Mouse (Mus musculus): Measurements from ENCODE around the gene Zmynd12. TPM values are rescaled to one million over a fixed set of nuclear protein-coding genes. Genes with fewer than 3 reads are reported as not detected.

Zmynd12 gene
- polyA plus RNA-seq (2015; fragmentation: Nextera tagmentation; extraction: Ambion mirVana), result 0.63 and 0.89 TPM in 2 replicates

DNA sequence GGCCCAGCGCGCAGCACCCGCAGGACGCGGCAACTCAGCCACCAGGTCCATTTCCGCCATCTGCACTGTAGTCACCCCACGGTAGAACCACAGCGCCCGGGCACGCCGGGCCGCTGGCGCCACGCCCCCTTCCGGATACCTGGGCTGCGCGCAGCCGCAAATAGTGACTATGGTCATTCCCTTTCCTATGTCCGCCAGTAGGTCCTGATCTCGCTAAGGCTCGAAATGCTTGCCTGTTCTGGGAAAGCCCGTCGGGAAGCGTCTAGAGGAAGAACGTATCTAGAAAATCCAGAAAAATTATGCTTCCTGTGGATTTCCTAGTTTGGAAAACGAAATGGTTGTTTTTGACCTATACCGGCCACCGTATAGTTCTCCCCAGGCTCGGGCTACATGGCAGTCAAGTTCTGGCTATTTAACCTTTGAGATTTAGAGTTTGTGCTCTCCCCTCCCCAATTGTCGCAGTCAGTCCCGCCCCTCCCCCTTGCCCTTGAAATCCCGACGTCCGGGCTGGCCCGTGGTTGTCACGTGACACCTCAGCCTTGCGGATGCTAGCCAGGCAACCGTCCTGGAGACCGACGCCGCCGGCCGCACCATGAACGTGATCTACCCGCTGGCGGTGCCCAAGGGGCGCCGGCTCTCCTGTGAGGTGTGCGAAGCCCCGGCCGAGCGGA is at the start of gene Zmynd12, which contains the start of gene Ppcs:
Zmynd12 (plus strand) TSS at position 521 of the 671 bp plus-strand sequence.
Ppcs (minus strand) TSS at position 127 of the 671 bp plus-strand sequence.
- H3K27ac ChIP-seq (ENCODE audit: low read depth, low read length), result peak within 1 kb of the TSS; percentile 95
- peak within 1 kb of the TSS; percentile 73 for H3K4me3 ChIP-seq (ENCODE audit: low read length)
- peak within 1 kb of the TSS; percentile 87 for H3K9ac ChIP-seq (ENCODE audit: low read depth, low read length)
- no peaks in the 10 kb centered on the region for H3K36me3 ChIP-seq (ENCODE audit: control insufficient read depth, insufficient read depth, low read length)
- WGBS, result under 1% methylated on average over 52 of the region's 52 CpGs
- H3K27me3 ChIP-seq (replicated peaks; ENCODE audit: control insufficient read depth, insufficient read depth, low read length), result no peaks in the 10 kb centered on the region
- H3K9me3 ChIP-seq (ENCODE audit: control insufficient read depth, low read length), result no peaks in the 10 kb centered on the region
- H3K4me2 ChIP-seq (ENCODE audit: low read length), result peak within 1 kb of the TSS; percentile 75
- ATAC-seq, result peak; percentile 96
- H3K4me1 ChIP-seq (ENCODE audit: control insufficient read depth, insufficient read depth, low read depth, low read length), result peaks cover 21% of the 10 kb centered on the region

DNA sequence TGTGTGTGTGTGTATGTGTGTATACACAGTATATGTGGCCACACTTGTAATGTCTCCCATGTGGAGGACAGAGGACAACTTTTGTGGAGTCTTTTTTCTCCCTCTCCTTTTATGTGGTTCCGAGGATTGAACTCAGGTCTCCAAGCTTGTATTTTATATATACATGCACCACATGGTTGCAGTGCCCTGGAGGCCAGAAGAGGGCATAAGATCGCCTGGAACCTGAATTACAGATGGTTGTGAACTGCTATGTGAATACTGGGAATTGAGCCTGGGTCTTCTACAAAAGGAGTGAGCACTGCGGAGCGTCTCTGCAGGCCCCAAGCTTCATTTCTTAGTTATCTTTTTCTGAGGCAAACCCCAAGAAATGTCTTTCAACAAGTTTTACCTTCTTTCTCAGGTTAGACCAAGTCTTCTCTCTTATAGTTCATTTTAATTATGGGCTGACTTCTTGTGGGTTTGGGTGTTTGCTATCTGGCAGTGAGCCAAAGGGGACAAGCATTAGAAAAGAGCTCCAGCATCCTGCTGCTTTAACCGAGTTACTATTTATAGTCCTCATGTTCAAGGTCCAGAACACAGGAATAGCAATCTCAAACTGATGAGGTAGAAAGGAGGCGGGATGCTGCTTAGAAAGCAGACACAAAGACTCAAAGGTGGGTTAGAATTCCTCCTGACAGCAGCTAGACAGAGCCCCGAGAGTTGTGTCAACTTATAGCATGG is 41.0 kb upstream of the Zmynd12 start:
- Histone ChIP-seq H3K9me3 (ENCODE audit: control insufficient read depth, low read length) (no peaks in the 10 kb centered on the region), H3K4me1 (ENCODE audit: control insufficient read depth, insufficient read depth, low read depth, low read length) (no peaks in the 10 kb centered on the region), H3K4me2 (ENCODE audit: low read length) (no peak overlapping the region), H3K27ac (ENCODE audit: low read depth, low read length) (no peak overlapping the region), H3K4me3 (ENCODE audit: low read length) (no peak overlapping the region), H3K36me3 (ENCODE audit: control insufficient read depth, insufficient read depth, low read length) (no peaks in the 10 kb centered on the region), H3K27me3 (replicated peaks; ENCODE audit: control insufficient read depth, insufficient read depth, low read length) (no peaks in the 10 kb centered on the region), H3K9ac (ENCODE audit: low read depth, low read length) (no peak overlapping the region)
- ATAC-seq, result no peak
- WGBS, result 71% methylated on average over 7 of the region's 7 CpGs

DNA sequence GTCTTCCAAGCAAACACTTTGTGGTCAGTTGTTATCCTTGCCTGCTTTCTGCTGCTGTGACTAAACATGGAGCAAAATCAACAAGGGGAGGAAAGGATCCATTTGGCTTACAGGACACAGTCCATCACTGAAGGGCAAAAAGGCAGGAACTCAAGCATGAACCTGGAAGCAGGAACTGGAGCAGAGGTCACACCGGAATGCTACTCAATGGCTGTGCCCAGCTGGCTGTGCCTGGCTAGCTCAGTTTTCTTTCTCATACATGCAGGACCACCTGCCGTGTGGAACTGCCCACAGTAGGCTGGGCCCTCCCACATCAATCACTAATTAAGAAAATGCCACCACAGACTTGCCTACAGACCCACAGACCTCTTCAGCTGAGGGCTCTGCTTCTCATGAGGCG is 33.4 kb upstream of the Zmynd12 start:
- no peak overlapping the region for H3K27ac ChIP-seq (ENCODE audit: low read depth, low read length)
- no peaks in the 10 kb centered on the region for H3K27me3 ChIP-seq (replicated peaks; ENCODE audit: control insufficient read depth, insufficient read depth, low read length)
- 36% methylated on average over 3 of the region's 3 CpGs for WGBS
- no peak overlapping the region for H3K9ac ChIP-seq (ENCODE audit: low read depth, low read length)
- peaks cover 2% of the 10 kb centered on the region; the same call in 1 of the 2 replicates for H3K36me3 ChIP-seq (ENCODE audit: control insufficient read depth, insufficient read depth, low read length)
- H3K4me1 ChIP-seq (ENCODE audit: control insufficient read depth, insufficient read depth, low read depth, low read length), result no peaks in the 10 kb centered on the region
- no peak overlapping the region for H3K4me3 ChIP-seq (ENCODE audit: low read length)
- H3K9me3 ChIP-seq (ENCODE audit: control insufficient read depth, low read length), result peaks cover 2% of the 10 kb centered on the region; the same call in 1 of the 2 replicates
- H3K4me2 ChIP-seq (ENCODE audit: low read length), result no peak overlapping the region
- no peak for ATAC-seq

DNA sequence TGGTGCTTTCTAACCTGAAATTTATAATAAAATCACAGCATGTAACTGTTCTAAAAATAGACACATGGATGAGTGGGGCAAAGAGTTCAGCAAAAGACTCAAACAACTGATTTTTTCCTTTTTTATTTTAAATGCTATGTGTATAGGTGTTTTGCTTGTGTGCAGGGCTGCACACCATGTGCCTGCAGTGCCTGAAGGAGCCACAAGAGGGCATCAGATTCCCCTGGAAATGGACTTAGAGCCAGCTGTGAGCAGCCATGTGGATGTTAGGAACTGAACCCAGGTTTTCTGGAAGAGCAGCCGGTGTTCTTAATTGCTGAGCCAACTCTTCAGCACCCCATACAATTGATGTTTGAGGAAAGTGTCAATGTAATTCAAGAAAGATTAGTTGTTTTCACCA is 32.2 kb upstream of the Zmynd12 start:
- WGBS, result 90% methylated on average over 1 of the region's 1 CpGs
- H3K36me3 ChIP-seq (ENCODE audit: control insufficient read depth, insufficient read depth, low read length), result peaks cover 2% of the 10 kb centered on the region; the same call in 1 of the 2 replicates
- no peak overlapping the region for H3K27ac ChIP-seq (ENCODE audit: low read depth, low read length)

DNA sequence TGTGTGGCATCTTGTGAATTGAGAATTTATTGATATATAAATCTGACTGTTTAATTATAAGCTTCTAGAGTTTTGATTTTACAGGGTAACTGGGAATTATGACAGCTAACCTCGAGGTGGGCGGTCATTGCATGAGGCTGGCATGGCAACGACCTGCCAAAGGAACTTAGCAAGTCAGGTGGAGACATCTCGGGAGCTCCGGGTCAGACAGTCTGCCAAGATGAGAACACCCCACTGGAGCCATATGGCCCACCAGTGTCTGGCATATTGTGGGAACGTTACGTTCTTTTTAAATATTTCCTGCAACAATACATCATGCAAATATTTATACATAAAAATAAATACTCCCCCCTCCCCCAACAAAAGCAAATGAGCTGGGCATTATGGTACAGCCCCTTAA is 23.9 kb upstream of the Zmynd12 start:
- WGBS, result 81% methylated on average over 7 of the region's 7 CpGs
- no peak overlapping the region for H3K9ac ChIP-seq (ENCODE audit: low read depth, low read length)
- ATAC-seq, result no peak
- H3K4me3 ChIP-seq (ENCODE audit: low read length), result no peak overlapping the region
- peaks cover 11% of the 10 kb centered on the region for H3K9me3 ChIP-seq (ENCODE audit: control insufficient read depth, low read length)
- no peaks in the 10 kb centered on the region for H3K27me3 ChIP-seq (replicated peaks; ENCODE audit: control insufficient read depth, insufficient read depth, low read length)
- no peak overlapping the region for H3K27ac ChIP-seq (ENCODE audit: low read depth, low read length)
- H3K4me1 ChIP-seq (ENCODE audit: control insufficient read depth, insufficient read depth, low read depth, low read length), result no peaks in the 10 kb centered on the region
- H3K36me3 ChIP-seq (ENCODE audit: control insufficient read depth, insufficient read depth, low read length), result peaks cover 12% of the 10 kb centered on the region
- H3K4me2 ChIP-seq (ENCODE audit: low read length), result no peak overlapping the region

More for the DNA sequence above, 32.2 kb upstream of the Zmynd12 start:
- Histone ChIP-seq H3K4me2 (ENCODE audit: low read length) (no peak overlapping the region), H3K27me3 (replicated peaks; ENCODE audit: control insufficient read depth, insufficient read depth, low read length) (no peaks in the 10 kb centered on the region), H3K4me3 (ENCODE audit: low read length) (no peak overlapping the region), H3K4me1 (ENCODE audit: control insufficient read depth, insufficient read depth, low read depth, low read length) (no peaks in the 10 kb centered on the region), H3K9ac (ENCODE audit: low read depth, low read length) (no peak overlapping the region), H3K9me3 (ENCODE audit: control insufficient read depth, low read length) (peaks cover 2% of the 10 kb centered on the region; the same call in 1 of the 2 replicates)
- no peak for ATAC-seq

DNA sequence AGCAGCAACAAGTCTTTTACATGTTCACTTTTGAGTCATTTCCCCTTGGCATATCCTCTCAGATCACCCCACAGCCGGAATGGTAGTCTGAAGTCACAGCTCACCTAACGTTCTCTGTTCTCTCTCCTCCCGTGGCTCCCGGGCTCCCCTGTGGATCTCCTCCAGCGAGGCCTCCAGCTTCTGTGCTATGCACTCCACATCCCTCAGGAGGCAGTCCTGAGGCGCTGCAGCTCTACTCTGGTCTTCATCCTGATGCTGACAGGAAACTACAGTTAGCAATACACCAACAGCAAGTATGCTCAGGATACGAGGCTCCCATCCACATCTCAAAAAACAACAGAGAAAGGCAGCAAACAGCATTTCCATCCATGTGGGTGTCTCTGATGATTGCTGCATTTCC is 21.7 kb upstream of the Zmynd12 start:
- Histone ChIP-seq H3K36me3 (ENCODE audit: control insufficient read depth, insufficient read depth, low read length) (peaks cover 15% of the 10 kb centered on the region), H3K4me2 (ENCODE audit: low read length) (no peak overlapping the region), H3K27ac (ENCODE audit: low read depth, low read length) (no peak overlapping the region), H3K4me1 (ENCODE audit: control insufficient read depth, insufficient read depth, low read depth, low read length) (no peaks in the 10 kb centered on the region), H3K4me3 (ENCODE audit: low read length) (no peak overlapping the region), H3K9ac (ENCODE audit: low read depth, low read length) (no peak overlapping the region), H3K27me3 (replicated peaks; ENCODE audit: control insufficient read depth, insufficient read depth, low read length) (no peaks in the 10 kb centered on the region), H3K9me3 (ENCODE audit: control insufficient read depth, low read length) (peaks cover 11% of the 10 kb centered on the region)
- 61% methylated on average over 7 of the region's 7 CpGs for WGBS
- ATAC-seq, result no peak

DNA sequence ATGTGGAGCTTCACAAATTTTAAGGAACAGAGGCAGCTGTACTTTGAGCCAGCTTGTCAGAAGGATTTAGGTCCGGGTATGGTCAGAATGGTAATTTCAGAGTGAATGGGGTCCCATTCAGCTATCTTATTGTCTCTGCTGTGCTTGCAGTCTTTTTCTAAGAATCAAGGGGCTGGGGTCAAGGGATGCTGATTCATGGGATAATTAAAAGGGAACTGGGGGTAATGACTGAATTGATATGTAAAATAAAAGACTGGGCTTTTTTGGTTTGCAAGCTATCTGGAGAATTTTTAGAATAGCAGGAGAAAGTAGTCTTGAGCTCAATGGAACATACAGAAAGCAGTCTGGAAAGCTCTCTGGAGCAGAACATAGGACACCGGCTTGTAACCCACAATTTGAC is 19.2 kb upstream of the Zmynd12 start:
- Histone ChIP-seq H3K4me2 (ENCODE audit: low read length) (no peak overlapping the region), H3K27ac (ENCODE audit: low read depth, low read length) (no peak overlapping the region), H3K9me3 (ENCODE audit: control insufficient read depth, low read length) (peaks cover 11% of the 10 kb centered on the region), H3K36me3 (ENCODE audit: control insufficient read depth, insufficient read depth, low read length) (peaks cover 15% of the 10 kb centered on the region), H3K27me3 (replicated peaks; ENCODE audit: control insufficient read depth, insufficient read depth, low read length) (no peaks in the 10 kb centered on the region), H3K4me1 (ENCODE audit: control insufficient read depth, insufficient read depth, low read depth, low read length) (no peaks in the 10 kb centered on the region), H3K9ac (ENCODE audit: low read depth, low read length) (no peak overlapping the region), H3K4me3 (ENCODE audit: low read length) (no peak overlapping the region)
- ATAC-seq, result no peak
- 53% methylated on average over 2 of the region's 2 CpGs for WGBS

DNA sequence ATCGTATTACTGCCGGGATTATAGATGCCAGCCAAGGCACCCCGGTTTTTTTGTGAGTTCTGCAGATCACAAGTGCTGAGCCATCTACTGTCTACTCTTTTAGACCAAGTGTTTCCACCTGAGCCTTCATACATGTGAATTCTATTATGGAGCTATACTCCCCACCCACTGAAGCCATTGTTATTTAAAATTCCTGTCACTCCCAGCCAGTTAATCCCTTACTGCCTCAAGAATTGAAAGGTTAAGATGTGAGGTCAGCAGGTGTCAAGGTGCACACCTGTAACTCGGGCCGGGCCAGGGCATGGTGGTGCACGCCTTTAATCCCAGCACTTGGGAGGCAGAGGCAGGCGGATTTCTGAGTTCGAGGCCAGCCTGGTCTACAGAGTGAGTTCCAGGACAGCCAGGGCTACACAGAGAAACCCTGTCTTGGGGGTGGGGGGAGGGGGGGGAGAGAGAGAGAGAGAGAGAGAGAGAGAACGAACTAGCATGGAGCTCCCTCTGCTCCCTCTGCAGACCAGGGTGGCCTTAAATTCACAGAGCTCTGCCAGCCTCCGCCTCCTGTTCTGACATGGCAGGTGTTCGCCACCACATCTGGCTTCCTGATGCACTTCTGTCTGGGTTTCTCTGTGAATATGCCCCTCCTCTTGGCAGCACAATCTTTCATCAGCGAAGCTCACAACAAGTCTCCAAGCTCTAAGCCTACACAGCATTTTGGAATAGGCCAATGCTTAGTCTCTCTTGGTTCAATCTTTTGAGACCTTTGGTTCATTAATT is 10.6 kb upstream of the Zmynd12 start:
- H3K4me1 ChIP-seq (ENCODE audit: control insufficient read depth, insufficient read depth, low read depth, low read length), result peaks cover 15% of the 10 kb centered on the region
- H3K4me2 ChIP-seq (ENCODE audit: low read length), result no peak overlapping the region
- H3K4me3 ChIP-seq (ENCODE audit: low read length), result no peak overlapping the region
- WGBS, result 75% methylated on average over 10 of the region's 12 CpGs
- no peak overlapping the region for H3K9ac ChIP-seq (ENCODE audit: low read depth, low read length)
- H3K36me3 ChIP-seq (ENCODE audit: control insufficient read depth, insufficient read depth, low read length), result no peaks in the 10 kb centered on the region
- H3K27me3 ChIP-seq (replicated peaks; ENCODE audit: control insufficient read depth, insufficient read depth, low read length), result no peaks in the 10 kb centered on the region
- no peaks in the 10 kb centered on the region for H3K9me3 ChIP-seq (ENCODE audit: control insufficient read depth, low read length)
- H3K27ac ChIP-seq (ENCODE audit: low read depth, low read length), result 0 out of 2 replicates have a peak overlapping the region, but pooled peaks have one; percentile 16
- no peak for ATAC-seq

DNA sequence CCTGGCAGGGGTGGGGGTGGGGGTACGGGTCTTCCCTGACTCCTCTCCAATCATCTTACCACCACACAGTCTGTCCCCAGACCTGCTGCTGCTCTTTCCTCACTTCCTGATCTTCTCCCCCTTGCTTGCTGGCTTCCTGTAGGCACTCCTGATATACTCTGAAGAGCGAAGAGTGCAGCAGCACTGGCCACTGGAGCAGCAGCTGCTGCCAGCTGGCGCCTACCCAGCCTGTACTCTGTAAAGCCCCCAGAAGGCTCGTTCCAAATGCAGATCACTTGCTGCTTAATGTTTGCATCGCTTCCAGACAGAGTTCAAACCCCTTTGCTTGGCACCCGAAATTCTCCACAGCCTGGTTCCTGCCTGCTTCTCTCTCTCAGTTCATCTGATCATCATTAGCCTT is 9.8 kb upstream of the Zmynd12 start:
- H3K9ac ChIP-seq (ENCODE audit: low read depth, low read length), result no peak overlapping the region
- no peaks in the 10 kb centered on the region for H3K9me3 ChIP-seq (ENCODE audit: control insufficient read depth, low read length)
- no peaks in the 10 kb centered on the region for H3K36me3 ChIP-seq (ENCODE audit: control insufficient read depth, insufficient read depth, low read length)
- 52% methylated on average over 6 of the region's 6 CpGs for WGBS
- ATAC-seq, result peak; percentile 35
- no peaks in the 10 kb centered on the region for H3K27me3 ChIP-seq (replicated peaks; ENCODE audit: control insufficient read depth, insufficient read depth, low read length)
- no peak overlapping the region for H3K4me3 ChIP-seq (ENCODE audit: low read length)
- H3K27ac ChIP-seq (ENCODE audit: low read depth, low read length), result peak overlapping the region; percentile 16; the same call in 1 of the 2 replicates
- peaks cover 15% of the 10 kb centered on the region for H3K4me1 ChIP-seq (ENCODE audit: control insufficient read depth, insufficient read depth, low read depth, low read length)
- H3K4me2 ChIP-seq (ENCODE audit: low read length), result peak overlapping the region; percentile 14; the same call in 1 of the 2 replicates

Data from hindbrain, embryonic 16.5 days (tissue).